In the genomic region with DNA sequence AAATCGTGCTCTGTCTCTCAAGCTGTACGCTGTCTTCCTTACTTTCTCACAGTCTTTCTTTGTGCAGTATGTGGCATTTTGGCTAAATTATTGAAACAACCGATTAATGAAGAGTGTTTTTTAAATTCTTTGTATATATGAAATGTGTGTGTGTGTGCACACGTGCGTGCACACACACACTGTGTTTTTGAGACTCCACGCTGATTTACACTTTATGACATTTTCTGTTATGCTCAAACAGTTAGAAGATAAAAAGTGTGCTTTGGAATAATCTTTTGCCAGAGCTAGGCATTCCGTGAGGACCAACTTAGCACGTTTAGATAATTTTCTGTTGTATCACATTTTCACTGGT, we compare ENCODE assay signal across 24 mouse cellular contexts. TPM values are rescaled to one million over a fixed set of nuclear protein-coding genes. Genes with fewer than 3 reads are reported as not detected.
DNase-seq lines count a peak whose midpoint lies in the region; ATAC-seq and TF ChIP-seq lines count a peak whose summit lies in the region.
"Had no signal": no experiment of that assay in that cellular context is flagged by ENCODE, and none has a peak within 500 bp of the region (broad histone marks: within the 10 kb centered on the region; RNA-seq: fewer than 3 reads in every experiment).

No protein-coding gene starts in this region.

- DNase-seq in heart, postnatal 10 days = no peak
- no peak for DNase-seq in spleen, adult 2 months (ENCODE audit: low read depth in 1 of 2, low spot score in 2 of 2)
- no peak for DNase-seq in spleen, postnatal 36 days (ENCODE audit: low spot score in 2 of 2)
- DNase-seq in liver, postnatal 0 days = no peak
- DNase-seq in layer of hippocampus, adult 9-11 months = no peak
- DNase-seq in lung, postnatal 14 days = no peak
- DNase-seq: adrenal gland, postnatal 10 days; cerebellum, adult 18-20 months; gastrocnemius, postnatal 10 days; kidney, adult 11 months; kidney, postnatal 14 days; lung, adult 2 months; lung, postnatal 10 days had no signal

- ATAC-seq in heart, embryonic 15.5 days (replicated peaks; ENCODE audit: insufficient number of reproducible peaks, insufficient read depth, low FRiP score, low read depth) = no peak
- ATAC-seq in liver, embryonic 12.5 days = no peak
- no peak for ATAC-seq in liver, postnatal 0 days
- ATAC-seq: forebrain, embryonic 13.5 days had no signal

- peaks cover 21% of the 10 kb centered on the region for H3K27me3 ChIP-seq in heart, embryonic 15.5 days
- H3K27me3 ChIP-seq in spleen, adult 2 months (ENCODE audit: control insufficient read depth, insufficient read depth, low read length) = no peaks in the 10 kb centered on the region
- H3K27me3 ChIP-seq in liver, embryonic 12.5 days (replicated peaks) = no peaks in the 10 kb centered on the region
- peaks cover 9% of the 10 kb centered on the region; the same call in 1 of the 2 replicates for H3K27me3 ChIP-seq in liver, postnatal 0 days (ENCODE audit: insufficient read depth, low read length)

- H3K9ac ChIP-seq in heart, embryonic 15.5 days = no peak overlapping the region
- H3K9ac ChIP-seq in liver, embryonic 12.5 days = peak overlapping the region; percentile 19; the same call in 1 of the 2 replicates
- peak overlapping the region; percentile 39; the same call in 1 of the 2 replicates for H3K9ac ChIP-seq in liver, postnatal 0 days (replicated peaks)
- H3K9ac ChIP-seq: forebrain, embryonic 13.5 days; hindbrain, embryonic 15.5 days; limb, embryonic 13.5 days; midbrain, embryonic 12.5 days; neural tube, embryonic 12.5 days; stomach, embryonic 15.5 days had no signal

- H3K9me3 ChIP-seq in heart, embryonic 15.5 days (replicated peaks) = no peaks in the 10 kb centered on the region
- no peaks in the 10 kb centered on the region for H3K9me3 ChIP-seq in liver, embryonic 12.5 days (replicated peaks)
- no peaks in the 10 kb centered on the region for H3K9me3 ChIP-seq in liver, postnatal 0 days (ENCODE audit: low read length)
- H3K9me3 ChIP-seq: forebrain, embryonic 13.5 days; hindbrain, embryonic 10.5 days; hindbrain, embryonic 15.5 days; limb, embryonic 13.5 days; midbrain, embryonic 12.5 days; neural tube, embryonic 12.5 days; stomach, embryonic 15.5 days had no signal

- peaks cover 8% of the 10 kb centered on the region for H3K4me1 ChIP-seq in heart, embryonic 15.5 days (replicated peaks)
- H3K4me1 ChIP-seq in spleen, adult 2 months (ENCODE audit: control insufficient read depth, insufficient read depth, insufficient read length) = peaks cover 22% of the 10 kb centered on the region
- H3K4me1 ChIP-seq in liver, embryonic 12.5 days = peaks cover 71% of the 10 kb centered on the region
- H3K4me1 ChIP-seq in liver, postnatal 0 days (ENCODE audit: insufficient read depth) = peaks cover 38% of the 10 kb centered on the region

- H3K4me3 ChIP-seq in heart, embryonic 15.5 days = peak overlapping the region; percentile 3; the same call in 1 of the 2 replicates
- H3K4me3 ChIP-seq in spleen, adult 2 months (ENCODE audit: extremely low read depth, insufficient read depth, insufficient read length) = peak overlapping the region; percentile 52
- peak overlapping the region; percentile 34 for H3K4me3 ChIP-seq in liver, embryonic 12.5 days
- peak overlapping the region; percentile 74 for H3K4me3 ChIP-seq in liver, postnatal 0 days (ENCODE audit: low read depth, low read length)
- H3K4me3 ChIP-seq: forebrain, embryonic 13.5 days; hindbrain, embryonic 10.5 days; hindbrain, embryonic 15.5 days; layer of hippocampus, adult 2 months; limb, embryonic 13.5 days; midbrain, embryonic 12.5 days; myocyte; neural tube, embryonic 12.5 days; stomach, embryonic 15.5 days had no signal

- TF ChIP-seq CTCF in spleen, adult 2 months (IDR thresholded peaks at IDR 0.05; ENCODE audit: extremely low read depth, insufficient read depth, insufficient read length, insufficient replicate concordance) = no peak
- TF ChIP-seq CTCF in liver, postnatal 0 days (IDR thresholded peaks at IDR 0.05; ENCODE audit: low read depth) = no peak

- intact Hi-C loops in heart, postnatal 10 days (cut with DNase I) = no loop called here

- TF ChIP-seq EP300 in liver, postnatal 0 days (IDR thresholded peaks at IDR 0.05; ENCODE audit: low read depth) = no peak

- TF ChIP-seq POLR2A in spleen, adult 2 months (IDR thresholded peaks at IDR 0.05; ENCODE audit: low read depth, low read length) = no peak

- H3K27ac ChIP-seq in heart, embryonic 15.5 days = no peak overlapping the region
- H3K27ac ChIP-seq in spleen, adult 2 months (ENCODE audit: insufficient read depth, low read length) = peak overlapping the region; percentile 92
- H3K27ac ChIP-seq in liver, embryonic 12.5 days = peak overlapping the region; percentile 89
- peak overlapping the region; percentile 87 for H3K27ac ChIP-seq in liver, postnatal 0 days (ENCODE audit: low read depth)
- H3K27ac ChIP-seq: forebrain, embryonic 13.5 days; hindbrain, embryonic 10.5 days; hindbrain, embryonic 15.5 days; layer of hippocampus, adult 2 months; limb, embryonic 13.5 days; midbrain, embryonic 12.5 days; neural tube, embryonic 12.5 days; stomach, embryonic 15.5 days had no signal

- H3K4me2 ChIP-seq in heart, embryonic 15.5 days = no peak overlapping the region
- peak overlapping the region; percentile 96 for H3K4me2 ChIP-seq in liver, embryonic 12.5 days
- peak overlapping the region; percentile 84 for H3K4me2 ChIP-seq in liver, postnatal 0 days (ENCODE audit: low read depth, low read length)
- H3K4me2 ChIP-seq: forebrain, embryonic 13.5 days; hindbrain, embryonic 15.5 days; limb, embryonic 13.5 days; midbrain, embryonic 12.5 days; neural tube, embryonic 12.5 days; stomach, embryonic 15.5 days had no signal

- 82% methylated on average over 8 of the region's 8 CpGs for WGBS in heart, embryonic 15.5 days
- 13% methylated on average over 8 of the region's 8 CpGs for WGBS in spleen, adult 2 months
- WGBS in liver, embryonic 12.5 days (ENCODE audit: insufficient replicate concordance) = 73% methylated on average over 8 of the region's 8 CpGs
- WGBS in liver, postnatal 0 days (ENCODE audit: insufficient replicate concordance) = 57% methylated on average over 8 of the region's 8 CpGs

- no peaks in the 10 kb centered on the region for H3K36me3 ChIP-seq in heart, embryonic 15.5 days
- H3K36me3 ChIP-seq in spleen, adult 2 months (ENCODE audit: control insufficient read depth, insufficient read depth, low read length) = no peaks in the 10 kb centered on the region
- H3K36me3 ChIP-seq in liver, embryonic 12.5 days = peaks cover 6% of the 10 kb centered on the region; the same call in 1 of the 2 replicates
- H3K36me3 ChIP-seq in liver, postnatal 0 days (replicated peaks; ENCODE audit: insufficient read depth, low read length) = no peaks in the 10 kb centered on the region
- H3K36me3 ChIP-seq: hindbrain, embryonic 10.5 days; hindbrain, embryonic 15.5 days; limb, embryonic 13.5 days; midbrain, embryonic 12.5 days; neural tube, embryonic 12.5 days; stomach, embryonic 15.5 days had no signal

RNA-seq across cellular contexts. Expression of a gene that starts 6.0 kb away (rescaled TPM):
- 1.2 and 6.2 TPM in 2 replicates for polyA plus RNA-seq in heart, embryonic 15.5 days (2015; fragmentation: Nextera tagmentation; extraction: Ambion mirVana)
- total RNA-seq in heart, postnatal 10 days (2021) = 1 to 10 TPM; 3.1 to 3.3 TPM
- polyA plus RNA-seq in spleen, adult 2 months (2012; rRNA removed) = 258 and 419 TPM in 2 replicates
- polyA plus RNA-seq in liver, embryonic 12.5 days (2016; fragmentation: Nextera tagmentation; extraction: Ambion mirVana) = 59.1 and 61.0 TPM in 2 replicates
- polyA plus RNA-seq in liver, postnatal 0 days (2015; fragmentation: Nextera tagmentation; extraction: Ambion mirVana) = 11.6 and 12.5 TPM in 2 replicates

Comparison
In these comparisons a context has a peak if more than half of its experiments do, and no peak if none do; other contexts are left out.
1. H3K4me3 ChIP-seq: peak in every context shown above with its lines; median percentile 74 in liver, postnatal 0 days; 52 in spleen, adult 2 months; 34 in liver, embryonic 12.5 days; 3 in heart, embryonic 15.5 days.